Comparison of ENCODE assay signal across 8 mouse cellular contexts in genomic region chr2:30358533-30359531, GRCm38 (mm10). TPM values are rescaled to one million over a fixed set of nuclear protein-coding genes. Genes with fewer than 3 reads are reported as not detected.
DNase-seq lines count a peak whose midpoint lies in the region; ATAC-seq and TF ChIP-seq lines count a peak whose summit lies in the region.

Gene Sh3glb2, minus strand, starts transcription at chr2:30359337.

- H3K4me2 ChIP-seq in lung, postnatal 0 days (replicated peaks; ENCODE audit: low read depth, low read length) = peak within 1 kb of the TSS; percentile 86

- 3% methylated on average over 57 of the region's 73 CpGs for WGBS in lung, postnatal 0 days

- H3K9me3 ChIP-seq in lung, postnatal 0 days (ENCODE audit: low read length) = no peaks in the 10 kb centered on the region

- peak within 1 kb of the TSS; percentile 44 for H3K9ac ChIP-seq in lung, postnatal 0 days (replicated peaks; ENCODE audit: low read depth)

- H3K4me1 ChIP-seq in lung, postnatal 0 days (ENCODE audit: insufficient read depth, low read depth, low read length) = peaks cover 6% of the 10 kb centered on the region

- no peak for TF ChIP-seq EP300 in lung, postnatal 0 days (IDR thresholded peaks at IDR 0.05)

- ATAC-seq in lung, postnatal 0 days = peak; percentile 72

- peak within 1 kb of the TSS; percentile 65; the same call in 1 of the 2 replicates for H3K27ac ChIP-seq in lung, postnatal 0 days (ENCODE audit: low read length)

- DNase-seq in MN1 (ENCODE audit: low spot score) = peak; percentile 89
- peak; percentile 85 for DNase-seq in cerebellum, adult 8-10 months
- peak; percentile 61 for DNase-seq in forelimb bud, embryonic 11.5 days (ENCODE audit: low read depth, low spot score)
- DNase-seq in heart, postnatal 4 days = peak; percentile 91
- DNase-seq in layer of hippocampus, adult 9-11 months = peak; percentile 80
- DNase-seq in lung, postnatal 0 days (ENCODE audit: low spot score) = peak; percentile 92
- DNase-seq in ovary, postnatal 14 days (ENCODE audit: low spot score) = peak; percentile 78
- peak; percentile 89 for DNase-seq in thymus, postnatal 25 days

- peak; percentile 49 for TF ChIP-seq CTCF in lung, postnatal 0 days (IDR thresholded peaks at IDR 0.05)

- H3K36me3 ChIP-seq in lung, postnatal 0 days (ENCODE audit: insufficient read depth, low read length) = no peaks in the 10 kb centered on the region

- H3K27me3 ChIP-seq in lung, postnatal 0 days (replicated peaks; ENCODE audit: insufficient read depth, low read length) = no peaks in the 10 kb centered on the region

- H3K4me3 ChIP-seq in lung, postnatal 0 days (ENCODE audit: low read depth, low read length) = peak within 1 kb of the TSS; percentile 62

RNA-seq across cellular contexts. Expression of gene Sh3glb2, which starts in this region (rescaled TPM):
- 10 to 100 TPM; 72.7 to 73.7 TPM for total RNA-seq in heart, postnatal 4 days (2021)
- 58.9 and 64.9 TPM in 2 replicates for polyA plus RNA-seq in lung, postnatal 0 days (2015; fragmentation: Nextera tagmentation; extraction: Ambion mirVana)

Comparison
In these comparisons a context has a peak if more than half of its experiments do, and no peak if none do; other contexts are left out.
1. Peak in every context shown above with its lines: DNase-seq, ATAC-seq, H3K4me3 ChIP-seq and H3K27ac ChIP-seq.